Mouse (Mus musculus): ENCODE measurements around the gene Gm5414. TPM values are rescaled to one million over a fixed set of nuclear protein-coding genes. Genes with fewer than 3 reads are reported as not detected.

Gm5414 gene
- polyA plus RNA-seq (2014; fragmentation: Nextera tagmentation; extraction: Ambion mirVana): not detected in 2 replicates

DNA sequence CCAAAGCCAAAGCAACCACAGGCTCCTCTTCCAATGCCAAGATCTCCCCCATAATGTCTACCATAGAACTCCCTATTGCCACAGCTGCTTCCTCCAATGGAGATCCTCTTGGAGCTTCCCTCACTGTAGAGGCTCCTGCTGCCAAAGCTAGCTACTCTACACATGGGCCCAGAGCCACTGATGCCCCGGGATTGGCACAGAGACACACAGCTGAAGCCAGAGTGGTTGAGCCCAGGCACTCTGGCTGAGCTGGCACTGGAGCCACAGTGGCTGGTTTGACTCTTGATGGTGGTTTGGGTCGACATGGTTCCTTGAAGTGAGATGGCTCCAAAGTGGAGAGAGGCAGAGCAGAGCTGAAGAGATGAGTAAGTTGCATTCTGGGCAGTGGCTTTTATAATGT lies at the start of gene Gm5414:
TSS of gene Gm5414 (minus strand) at position 305 of the 400 bp plus-strand sequence.
- Histone ChIP-seq H3K36me3 (ENCODE audit: insufficient read depth) (no peaks in the 10 kb centered on the region), H3K4me2 (no peak within 1 kb of the TSS), H3K9me3 (ENCODE audit: low read depth, low read length) (no peaks in the 10 kb centered on the region), H3K27ac (ENCODE audit: low read depth) (no peak within 1 kb of the TSS), H3K27me3 (ENCODE audit: insufficient read depth, low read length) (no peaks in the 10 kb centered on the region), H3K9ac (no peak within 1 kb of the TSS), H3K4me1 (ENCODE audit: insufficient read depth) (no peaks in the 10 kb centered on the region), H3K4me3 (ENCODE audit: low read depth, low read length) (no peak within 1 kb of the TSS)
- no peak for DNase-seq
- TF ChIP-seq CTCF (IDR thresholded peaks at IDR 0.05; ENCODE audit: low read depth): no peak
- no peak for ATAC-seq (ENCODE audit: insufficient read depth)
- WGBS: 71% methylated on average over 2 of the region's 2 CpGs

DNA sequence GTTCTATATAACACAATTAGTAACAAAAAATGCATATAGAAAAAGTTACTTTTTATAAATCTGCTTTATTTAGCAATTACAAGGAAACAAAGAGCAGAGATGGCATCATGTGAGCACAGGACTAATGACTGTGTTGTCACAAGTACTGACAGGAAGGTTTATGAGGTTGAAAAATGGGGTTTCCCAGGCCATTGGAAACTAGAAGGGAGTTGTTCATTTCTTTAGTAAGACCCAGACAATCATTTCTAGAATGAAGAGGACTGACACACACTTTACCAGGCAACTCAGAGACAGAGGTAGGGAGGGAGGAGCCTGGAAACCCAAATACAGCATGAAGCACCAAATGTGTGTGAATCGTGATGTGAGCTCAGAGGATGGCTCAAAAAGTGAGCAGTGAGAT lies 48.0 kb upstream of the Gm5414 start:
- TF ChIP-seq CTCF (IDR thresholded peaks at IDR 0.05; ENCODE audit: low read depth): no peak
- Histone ChIP-seq H3K9ac (no peak overlapping the region), H3K4me3 (ENCODE audit: low read depth, low read length) (no peak overlapping the region), H3K4me2 (no peak overlapping the region), H3K4me1 (ENCODE audit: insufficient read depth) (no peaks in the 10 kb centered on the region), H3K9me3 (ENCODE audit: low read depth, low read length) (no peaks in the 10 kb centered on the region), H3K27me3 (ENCODE audit: insufficient read depth, low read length) (no peaks in the 10 kb centered on the region), H3K36me3 (ENCODE audit: insufficient read depth) (no peaks in the 10 kb centered on the region), H3K27ac (ENCODE audit: low read depth) (no peak overlapping the region)
- 67% methylated on average over 1 of the region's 1 CpGs for WGBS
- DNase-seq (no peak), ATAC-seq (ENCODE audit: insufficient read depth) (no peak)

DNA sequence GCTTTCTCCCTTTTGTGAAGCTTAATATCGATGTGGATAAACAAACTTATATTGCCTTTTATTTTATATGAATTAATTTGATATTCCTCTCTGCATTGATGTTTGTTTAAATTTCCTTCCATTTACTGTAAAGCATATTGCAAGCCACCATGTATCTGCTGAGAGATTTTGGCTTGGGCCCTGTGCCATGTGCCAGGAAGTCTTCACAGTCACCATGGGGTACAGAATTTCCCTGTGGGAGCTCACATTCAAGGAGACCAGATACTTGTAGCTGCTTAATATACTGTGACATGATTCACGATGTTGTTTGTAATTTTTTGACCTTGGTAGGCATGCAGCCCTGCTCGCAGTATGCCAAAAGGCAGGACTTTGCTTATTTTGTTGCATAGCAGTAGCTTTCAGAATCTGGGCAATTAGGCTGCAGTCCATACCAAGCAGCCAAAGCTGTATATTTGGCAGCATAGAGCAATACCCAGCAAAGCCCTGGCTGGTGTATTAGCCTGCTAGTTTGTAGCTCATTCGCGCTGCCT lies 24.8 kb upstream of the Gm5414 start:
- no peaks in the 10 kb centered on the region for H3K4me1 ChIP-seq (ENCODE audit: insufficient read depth)
- no peak overlapping the region for H3K4me2 ChIP-seq
- H3K27me3 ChIP-seq (ENCODE audit: insufficient read depth, low read length): no peaks in the 10 kb centered on the region
- no peak for TF ChIP-seq CTCF (IDR thresholded peaks at IDR 0.05; ENCODE audit: low read depth)
- DNase-seq: no peak
- H3K36me3 ChIP-seq (ENCODE audit: insufficient read depth): no peaks in the 10 kb centered on the region
- H3K27ac ChIP-seq (ENCODE audit: low read depth): no peak overlapping the region
- no peaks in the 10 kb centered on the region for H3K9me3 ChIP-seq (ENCODE audit: low read depth, low read length)
- ATAC-seq (ENCODE audit: insufficient read depth): no peak
- WGBS: 85% methylated on average over 5 of the region's 5 CpGs
- H3K9ac ChIP-seq: no peak overlapping the region
- no peak overlapping the region for H3K4me3 ChIP-seq (ENCODE audit: low read depth, low read length)

DNA sequence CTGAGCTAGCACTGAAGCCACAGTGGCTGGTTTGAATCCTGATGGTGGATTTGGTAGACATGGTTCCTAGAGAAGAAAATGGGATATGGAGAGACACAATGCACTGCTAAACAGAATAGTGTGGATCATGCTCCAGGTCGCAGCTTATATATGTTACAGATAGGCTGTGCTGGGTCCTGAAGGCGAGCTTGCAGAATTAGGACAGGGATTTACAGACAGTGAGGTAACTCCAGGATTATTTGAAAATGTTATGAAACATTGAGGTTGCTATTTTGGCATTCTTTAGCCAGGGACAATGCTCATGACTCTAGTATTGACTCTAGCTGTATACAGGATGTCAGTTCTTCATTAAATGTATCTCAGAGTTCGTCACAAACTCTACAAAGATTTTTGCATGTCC lies 19.3 kb upstream of the Gm5414 start, which contains the start of gene Gm5478:
TSS of gene Gm5478 (minus strand) at position 101 of the 400 bp plus-strand sequence.
- Histone ChIP-seq H3K36me3 (ENCODE audit: insufficient read depth) (no peaks in the 10 kb centered on the region), H3K27ac (ENCODE audit: low read depth) (no peak within 1 kb of the TSS), H3K4me2 (no peak within 1 kb of the TSS), H3K4me3 (ENCODE audit: low read depth, low read length) (no peak within 1 kb of the TSS), H3K27me3 (ENCODE audit: insufficient read depth, low read length) (no peaks in the 10 kb centered on the region), H3K4me1 (ENCODE audit: insufficient read depth) (no peaks in the 10 kb centered on the region), H3K9me3 (ENCODE audit: low read depth, low read length) (no peaks in the 10 kb centered on the region), H3K9ac (no peak within 1 kb of the TSS)
- TF ChIP-seq CTCF (IDR thresholded peaks at IDR 0.05; ENCODE audit: low read depth): no peak
- no peak for DNase-seq
- no peak for ATAC-seq (ENCODE audit: insufficient read depth)
- WGBS: 66% methylated on average over 3 of the region's 3 CpGs

DNA sequence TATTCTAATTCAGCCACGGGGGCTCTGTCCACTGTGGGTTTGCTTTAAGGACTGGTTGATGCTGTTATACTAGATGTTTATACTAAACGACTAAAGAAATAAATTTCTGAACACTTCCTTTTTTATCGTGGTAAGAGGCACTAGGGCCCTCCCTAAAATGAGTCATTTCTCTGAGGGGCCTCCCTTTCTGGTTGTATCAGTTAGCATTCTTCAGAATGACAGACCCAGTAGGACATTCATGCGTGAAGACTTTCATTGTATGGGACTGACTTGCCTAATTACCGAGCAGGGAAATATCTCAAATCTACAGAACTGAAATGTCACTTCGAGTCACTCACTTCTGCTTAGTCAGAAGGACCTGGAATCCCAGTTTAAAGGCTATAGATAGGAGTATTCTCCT lies 28.9 kb downstream of the Gm5414 start:
- DNase-seq (no peak), ATAC-seq (ENCODE audit: insufficient read depth) (no peak)
- Histone ChIP-seq H3K9ac (no peak overlapping the region), H3K4me2 (no peak overlapping the region), H3K36me3 (ENCODE audit: insufficient read depth) (no peaks in the 10 kb centered on the region), H3K4me1 (ENCODE audit: insufficient read depth) (no peaks in the 10 kb centered on the region), H3K27ac (ENCODE audit: low read depth) (no peak overlapping the region), H3K27me3 (ENCODE audit: insufficient read depth, low read length) (no peaks in the 10 kb centered on the region), H3K4me3 (ENCODE audit: low read depth, low read length) (no peak overlapping the region), H3K9me3 (ENCODE audit: low read depth, low read length) (no peaks in the 10 kb centered on the region)
- WGBS: 42% methylated on average over 6 of the region's 6 CpGs
- TF ChIP-seq CTCF (IDR thresholded peaks at IDR 0.05; ENCODE audit: low read depth): no peak

DNA sequence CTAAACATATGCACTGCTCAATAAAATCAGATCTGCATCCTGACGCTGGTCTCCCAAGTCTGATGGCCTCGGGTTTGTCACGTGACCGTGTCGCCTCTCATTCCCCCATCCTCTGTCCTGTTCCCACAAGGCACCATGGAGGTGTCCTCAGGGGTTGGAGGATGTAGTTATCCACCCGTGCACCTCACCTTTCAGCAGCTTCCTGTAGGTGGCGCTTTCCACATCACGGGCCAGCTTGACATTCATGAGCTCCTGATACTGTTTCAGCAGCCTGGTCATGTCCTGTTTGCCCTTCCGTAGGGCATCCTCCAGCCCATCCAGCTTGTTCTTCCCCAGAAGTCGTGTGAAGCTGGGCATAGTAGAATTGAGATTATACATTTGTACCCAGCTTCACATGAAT lies 39.8 kb downstream of the Gm5414 start:
- Histone ChIP-seq H3K9me3 (ENCODE audit: low read depth, low read length) (no peaks in the 10 kb centered on the region), H3K27me3 (ENCODE audit: insufficient read depth, low read length) (no peaks in the 10 kb centered on the region), H3K9ac (no peak overlapping the region), H3K4me3 (ENCODE audit: low read depth, low read length) (no peak overlapping the region), H3K4me1 (ENCODE audit: insufficient read depth) (no peaks in the 10 kb centered on the region), H3K36me3 (ENCODE audit: insufficient read depth) (no peaks in the 10 kb centered on the region), H3K27ac (ENCODE audit: low read depth) (no peak overlapping the region), H3K4me2 (no peak overlapping the region)
- no peak for ATAC-seq (ENCODE audit: insufficient read depth)
- 0 out of 2 replicates have a peak, but pooled peaks have one; percentile 18 for TF ChIP-seq CTCF (IDR thresholded peaks at IDR 0.05; ENCODE audit: low read depth)
- 74% methylated on average over 10 of the region's 10 CpGs for WGBS
- DNase-seq: no peak

DNA sequence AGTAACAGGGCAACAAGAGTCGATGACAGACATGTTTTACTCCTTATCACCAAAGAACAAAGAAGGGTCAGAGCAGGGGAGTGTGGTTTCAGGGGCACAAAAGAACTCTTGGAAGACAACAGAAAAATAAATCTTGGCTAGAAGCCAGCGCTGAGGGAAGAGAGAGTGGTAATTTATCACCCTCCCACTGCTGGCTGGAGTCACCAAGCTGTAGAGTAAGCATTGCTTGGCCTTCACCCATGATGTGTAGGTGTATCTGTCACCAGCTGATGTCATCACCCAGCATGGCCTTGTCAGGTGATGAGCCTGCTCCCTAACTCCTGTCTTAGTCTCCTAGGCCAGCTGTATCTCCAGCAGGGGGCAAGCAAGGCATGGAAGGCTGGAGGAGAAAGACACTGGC lies 43.5 kb downstream of the Gm5414 start:
- H3K4me3 ChIP-seq (ENCODE audit: low read depth, low read length): no peak overlapping the region
- no peaks in the 10 kb centered on the region for H3K27me3 ChIP-seq (ENCODE audit: insufficient read depth, low read length)
- WGBS: 10% methylated on average over 2 of the region's 2 CpGs
- H3K36me3 ChIP-seq (ENCODE audit: insufficient read depth): no peaks in the 10 kb centered on the region
- H3K9ac ChIP-seq: no peak overlapping the region
- no peaks in the 10 kb centered on the region for H3K4me1 ChIP-seq (ENCODE audit: insufficient read depth)
- DNase-seq (peak; percentile 54), ATAC-seq (ENCODE audit: insufficient read depth) (peak; percentile 44; the same call in 1 of the 2 replicates)
- H3K4me2 ChIP-seq: no peak overlapping the region
- no peak overlapping the region for H3K27ac ChIP-seq (ENCODE audit: low read depth)
- TF ChIP-seq CTCF (IDR thresholded peaks at IDR 0.05; ENCODE audit: low read depth): no peak
- H3K9me3 ChIP-seq (ENCODE audit: low read depth, low read length): no peaks in the 10 kb centered on the region

Measured in lung, embryonic 14.5 days (tissue).